Mouse (Mus musculus): ENCODE data around the gene Nbeal1.

GRCm38 (mm10) chr1:60158411-60158810, 22.0 kb upstream of the Nbeal1 start:
- no peak for TF ChIP-seq CTCF (IDR thresholded peaks at IDR 0.05; ENCODE audit: control insufficient read depth, insufficient read depth, insufficient replicate concordance, low read depth, low read length)
- TF ChIP-seq POLR2A (IDR thresholded peaks at IDR 0.05; ENCODE audit: control insufficient read depth, low read depth, low read length) = no peak

Measured in testis, adult 2 months (tissue).